Mouse (Mus musculus) heart, postnatal 4 days (tissue): ENCODE results near the gene Gata1. TPM values are rescaled to one million over a fixed set of nuclear protein-coding genes. Genes with fewer than 3 reads are reported as not detected.
"Not testable (repeated sequence)": the region's sequence is repeated elsewhere in the genome, so short reads cannot be mapped to it uniquely, and the experiment has no call there.

Experiments
- DNase-seq: peaks from one replicate; pipeline ENCODE4 v3.0.0; 2021
- total RNA-seq, 2 experiments: library from RNA; stranded (reverse); gene quantifications; 2 replicates each; pipeline ENCODE4 v1.2.3; 2021

The Gata1 gene
- total RNA-seq, 2 experiments from 2014 or later = 0.14 TPM; not detected in 1

- no peak for DNase-seq
Measured at GRCm38 (mm10) chrX:7963829-7964626, 13.8 kb downstream of the Gata1 start.

GRCm38 (mm10) chrX:7958868-7959267 is 19.0 kb downstream of the Gata1 start:
- no peak for DNase-seq

GRCm38 (mm10) chrX:7950091-7950490 is 27.8 kb downstream of the Gata1 start:
- DNase-seq = no peak

GRCm38 (mm10) chrX:7947900-7948492 is 29.9 kb downstream of the Gata1 start:
- peak; percentile 94 for DNase-seq

- peak; percentile 8 for DNase-seq
Measured at GRCm38 (mm10) chrX:7947108-7947899, 30.6 kb downstream of the Gata1 start, which contains the start of gene Hdac6. Hdac6 (minus strand) TSS chrX:7947889.

- no peak for DNase-seq
Measured at GRCm38 (mm10) chrX:7945618-7946017, 32.3 kb downstream of the Gata1 start.

GRCm38 (mm10) chrX:7937667-7938066 is 40.2 kb downstream of the Gata1 start:
- no peak for DNase-seq

GRCm38 (mm10) chrX:7936874-7937273 is 41.0 kb downstream of the Gata1 start:
- no peak for DNase-seq

GRCm38 (mm10) chrX:7928270-7928790 is 49.5 kb downstream of the Gata1 start, which contains the start of gene Eras:
Eras (minus strand) TSS chrX:7928607.
- no peak for DNase-seq

- no peak for DNase-seq
Measured at GRCm38 (mm10) chrX:7927116-7927515, 50.8 kb downstream of the Gata1 start.

- no peak for DNase-seq
Measured at GRCm38 (mm10) chrX:7926266-7926665, 51.6 kb downstream of the Gata1 start.

GRCm38 (mm10) chrX:7922032-7922431 is 55.8 kb downstream of the Gata1 start:
- DNase-seq = no peak

GRCm38 (mm10) chrX:7919601-7920383 is 58.1 kb downstream of the Gata1 start, which contains the start of gene Pcsk1n:
Pcsk1n (plus strand) TSS chrX:7919822.
- DNase-seq = no peak

- not testable (repeated sequence) for DNase-seq
Measured at GRCm38 (mm10) chrX:7917960-7918359, 59.9 kb downstream of the Gata1 start.

GRCm38 (mm10) chrX:7915669-7916068 is 62.2 kb downstream of the Gata1 start:
- peak; percentile 58 for DNase-seq

- no peak for DNase-seq
Measured at GRCm38 (mm10) chrX:7910473-7910872, 67.4 kb downstream of the Gata1 start.

Other genes starting within 250 kb of the Gata1 start
- gene Praf2, start 249.6 kb downstream of the Gata1 start, total RNA-seq = 10 to 100 TPM; 10.3 to 11.0 TPM
- gene Ccdc120, start 227.2 kb downstream of the Gata1 start, total RNA-seq = 1 to 10 TPM; 1.2 to 3.0 TPM
- 10 to 100 TPM; 16.2 to 16.5 TPM for gene Tfe3, start 215.5 kb downstream of the Gata1 start, total RNA-seq
- gene Gripap1, start 188.3 kb downstream of the Gata1 start, total RNA-seq = 10 to 100 TPM; 23.7 to 28.4 TPM
- gene Kcnd1, start 155.8 kb downstream of the Gata1 start, total RNA-seq = under 1 TPM; 0.48 to 0.59 TPM
- gene Otud5, start 136.7 kb downstream of the Gata1 start, total RNA-seq = 10 to 100 TPM; 34.8 to 39.3 TPM
- gene Pim2, start 99.8 kb downstream of the Gata1 start, total RNA-seq = 1 to 10 TPM; 3.3 to 5.0 TPM
- gene Slc35a2, start 94.0 kb downstream of the Gata1 start, total RNA-seq = 10 to 100 TPM; 15.5 to 17.7 TPM
- 10 to 100 TPM; 35.0 to 37.7 TPM for gene Pqbp1, start 78.8 kb downstream of the Gata1 start, total RNA-seq
- gene Timm17b, start 78.7 kb downstream of the Gata1 start, total RNA-seq = 10 to 100 TPM; 57.3 to 61.3 TPM
- not detected for gene Gm10491, start 70.2 kb downstream of the Gata1 start, total RNA-seq
- not detected for gene Gm10490, start 68.5 kb downstream of the Gata1 start, total RNA-seq
- not detected for gene Pcsk1n, start 58.2 kb downstream of the Gata1 start, total RNA-seq
- not detected for gene Eras, start 49.5 kb downstream of the Gata1 start, total RNA-seq
- gene Hdac6, start 30.2 kb downstream of the Gata1 start, total RNA-seq = 10 to 100 TPM; 30.3 to 32.8 TPM
- not detected for gene Glod5, start 40.4 kb upstream of the Gata1 start, total RNA-seq
- 10 to 100 TPM; 16.3 to 16.4 TPM for gene Suv39h1, start 96.7 kb upstream of the Gata1 start, total RNA-seq
- 1 to 10 TPM; 1.5 to 2.1 TPM for gene Was, start 112.4 kb upstream of the Gata1 start, total RNA-seq
- 10 to 100 TPM; 74.1 to 79.1 TPM for gene Wdr13, start 154.8 kb upstream of the Gata1 start, total RNA-seq
- 100 to 1,000 TPM; 471 to 553 TPM for gene Rbm3, start 167.8 kb upstream of the Gata1 start, total RNA-seq
- 1 to 10 TPM; 5.9 to 7.1 TPM for gene Tbc1d25, start 198.1 kb upstream of the Gata1 start, total RNA-seq
- gene Ebp, start 215.4 kb upstream of the Gata1 start, total RNA-seq = 10 to 100 TPM; 21.0 to 23.8 TPM
- 1 to 10 TPM; 2.0 to 2.7 TPM for gene Porcn, start 228.5 kb upstream of the Gata1 start, total RNA-seq